Mouse (Mus musculus) left cerebral cortex, adult 2 months (tissue): Measurements from ENCODE around the gene 2010300C02Rik. TPM values are rescaled to one million over a fixed set of nuclear protein-coding genes. Genes with fewer than 3 reads are reported as not detected.

Experiments
- DNase-seq, 2 experiments: peaks; one replicate each; pipeline ENCODE4 v3.0.0; 2021 to 2022; ENCODE audit warnings: low spot score in 2 of 2, mixed read lengths in 1 of 2; ENCODE audit errors: extremely low spot score in 1 of 2
- H3K27ac ChIP-seq: fragments of 200-600 bp; 2 replicates; pipeline ENCODE4 v1.8.1; 2022
- H3K4me3 ChIP-seq: fragments of 200-600 bp; 2 replicates; pipeline ENCODE4 v1.8.1; 2022
- CTCF ChIP-seq: fragments of 200-600 bp; IDR thresholded peaks from 2 replicates; pipeline ENCODE4 v1.8.1; 2022; ENCODE audit warnings: antibody characterized with exemption, mild to moderate bottlenecking, moderate library complexity
- intact Hi-C: fragments of 180-260 bp; cut with DNase I; formaldehyde crosslinking; loops from one replicate; pipeline ENCODE4 v1.15.1; 2025
- total RNA-seq, 2 experiments: library from RNA; stranded (reverse); gene quantifications; 2 replicates each; pipeline ENCODE4 v1.2.3; 2021

The 2010300C02Rik gene
- total RNA-seq, 2 experiments from 2014 or later: 282 to 283 TPM

- TF ChIP-seq CTCF: no peak
- H3K4me3 ChIP-seq: peak overlapping the region; percentile 14; the same call in 1 of the 2 replicates
- H3K27ac ChIP-seq: peak overlapping the region; percentile 45
- DNase-seq: no peak
- intact Hi-C loops: no loop called here
These were observed 32.4 kb downstream of the 2010300C02Rik start for GRCm38 (mm10) chr1:37687515-37687914.

- TF ChIP-seq CTCF: no peak
- peak in 1 of 2 experiments; percentile 58 for DNase-seq
- intact Hi-C loops: no loop called here
- Histone ChIP-seq H3K27ac (peak overlapping the region; percentile 45), H3K4me3 (peak overlapping the region; percentile 14; the same call in 1 of the 2 replicates)
These were observed 32.9 kb downstream of the 2010300C02Rik start for GRCm38 (mm10) chr1:37686953-37687441.

GRCm38 (mm10) chr1:37678327-37679123 lies 41.4 kb downstream of the 2010300C02Rik start:
- peak; percentile 85 to 93 for DNase-seq
- H3K27ac ChIP-seq: peak overlapping the region; percentile 72

GRCm38 (mm10) chr1:37676967-37677512 lies 42.8 kb downstream of the 2010300C02Rik start:
- Histone ChIP-seq H3K4me3 (no peak overlapping the region), H3K27ac (peak overlapping the region; percentile 66)
- TF ChIP-seq CTCF: no peak
- DNase-seq: no peak
- intact Hi-C loops: loop anchor here (5.0 kb wide), 1 partner anchor 190 kb away; the partner anchor contains the start of gene Tsga10

More at GRCm38 (mm10) chr1:37678327-37679123, 41.4 kb downstream of the 2010300C02Rik start:
- H3K4me3 ChIP-seq: no peak overlapping the region
- intact Hi-C loops: loop anchor here (1.0 to 5.0 kb wide), 5 partner anchors 19 to 189 kb away; partner anchors contain the start of genes 2010300C02Rik and Tsga10
- TF ChIP-seq CTCF: peak; percentile 98

GRCm38 (mm10) chr1:37675444-37675843 lies 44.4 kb downstream of the 2010300C02Rik start:
- TF ChIP-seq CTCF: peak; percentile 42

GRCm38 (mm10) chr1:37674266-37674665 lies 45.6 kb downstream of the 2010300C02Rik start:
- Histone ChIP-seq H3K27ac (peak overlapping the region; percentile 57), H3K4me3 (no peak overlapping the region)
- DNase-seq: no peak
- intact Hi-C loops: no loop called here
- no peak for TF ChIP-seq CTCF

More at GRCm38 (mm10) chr1:37675444-37675843, 44.4 kb downstream of the 2010300C02Rik start:
- Histone ChIP-seq H3K4me3 (no peak overlapping the region), H3K27ac (no peak overlapping the region; the same call in 1 of the 2 replicates)
- intact Hi-C loops: loop anchor here (5.0 kb wide), 1 partner anchor 192 kb away; the partner anchor contains the start of gene Tsga10
- no peak for DNase-seq

- TF ChIP-seq CTCF: no peak
- DNase-seq: no peak
- H3K4me3 ChIP-seq: no peak overlapping the region
- no peak overlapping the region for H3K27ac ChIP-seq
- intact Hi-C loops: no loop called here
These were observed 48.6 kb downstream of the 2010300C02Rik start for GRCm38 (mm10) chr1:37671316-37671715.

GRCm38 (mm10) chr1:37667386-37667785 lies 52.5 kb downstream of the 2010300C02Rik start:
- no peak for TF ChIP-seq CTCF
- intact Hi-C loops: no loop called here
- no peak overlapping the region for H3K27ac ChIP-seq
- no peak overlapping the region for H3K4me3 ChIP-seq
- DNase-seq: no peak

GRCm38 (mm10) chr1:37666587-37666986 lies 53.3 kb downstream of the 2010300C02Rik start:
- TF ChIP-seq CTCF: no peak

GRCm38 (mm10) chr1:37665539-37666323 lies 54.2 kb downstream of the 2010300C02Rik start:
- no peak for TF ChIP-seq CTCF
- intact Hi-C loops: no loop called here
- H3K4me3 ChIP-seq: no peak overlapping the region
- H3K27ac ChIP-seq: no peak overlapping the region
- DNase-seq: no peak

More at GRCm38 (mm10) chr1:37666587-37666986, 53.3 kb downstream of the 2010300C02Rik start:
- no peak overlapping the region for H3K4me3 ChIP-seq
- no peak for DNase-seq
- intact Hi-C loops: no loop called here
- H3K27ac ChIP-seq: no peak overlapping the region

- no peak for DNase-seq
- H3K4me3 ChIP-seq: no peak overlapping the region
- intact Hi-C loops: no loop called here
- 0 out of 2 replicates have a peak overlapping the region, but pooled peaks have one; percentile 28 for H3K27ac ChIP-seq
- no peak for TF ChIP-seq CTCF
These were observed 55.4 kb downstream of the 2010300C02Rik start for GRCm38 (mm10) chr1:37664496-37664895.
